Mouse (Mus musculus) kidney, adult 2 months (tissue): ENCODE measurements at regions not wholly inside any gene's neighbourhood (a gene's known extent, or its start where the extent isn't known, plus 50 kb on each side); places are given as distances from the start of the nearest gene placed in this dataset.

ENCODE experiments used
- CTCF ChIP-seq: fragments of 200-500 bp; conservative IDR thresholded peaks from 2 replicates; pipeline ENCODE4 v1.5.1; 2011; ENCODE audit warnings: low read depth, mild to moderate bottlenecking, control low read depth, low read length, moderate library complexity, mixed read lengths; ENCODE audit not compliant: insufficient read depth, insufficient read length
- POLR2A ChIP-seq: fragments of 200-500 bp; IDR thresholded peaks from one replicate; pipeline ENCODE4 v1.6.1; 2011; ENCODE audit warnings: low read depth, low read length, control low read depth

- TF ChIP-seq CTCF (no peak), POLR2A (no peak)
These were observed 273.4 kb upstream of the Zmiz1 start for GRCm38 (mm10) chr14:25185556-25185958.
